Mouse (Mus musculus) small intestine, adult 2 months (tissue): ENCODE data around the gene Hsd3b7.

Source experiments
- CTCF ChIP-seq: fragments of 200-500 bp; IDR thresholded peaks from 2 replicates; pipeline ENCODE4 v1.5.1; 2012; ENCODE audit warnings: low read depth, mild to moderate bottlenecking, control low read depth, inconsistent platforms, low read length, moderate library complexity, mixed read lengths; ENCODE audit not compliant: insufficient replicate concordance, insufficient read length; ENCODE audit errors: extremely low read depth
- POLR2A ChIP-seq: fragments of 200-500 bp; IDR thresholded peaks from 2 replicates; pipeline ENCODE4 v1.6.1; 2012; ENCODE audit warnings: low read depth, mild to moderate bottlenecking, control low read depth, inconsistent platforms, low read length, moderate library complexity

GRCm38 (mm10) chr7:127817053-127817452 lies 16.6 kb downstream of the Hsd3b7 start:
- TF ChIP-seq CTCF, result no peak
- TF ChIP-seq POLR2A, result no peak
